14 mouse cellular contexts compared by ENCODE assay signal in genomic region chr19:48584938-48585560, GRCm38 (mm10).
DNase-seq lines count a peak whose midpoint lies in the region; ATAC-seq lines count a peak whose summit lies in the region.
"Had no signal": no experiment of that assay in that cellular context is flagged by ENCODE, and none has a peak within 500 bp of the region (broad histone marks: within the 10 kb centered on the region; RNA-seq: fewer than 3 reads in every experiment).

No protein-coding gene starts in this region.

- H3K9me3 ChIP-seq in forebrain, embryonic 14.5 days (replicated peaks; ENCODE audit: control insufficient read depth, low read length) = no peaks in the 10 kb centered on the region
- no peaks in the 10 kb centered on the region for H3K9me3 ChIP-seq in forebrain, embryonic 11.5 days (ENCODE audit: control insufficient read depth, low read length)
- H3K9me3 ChIP-seq in midbrain, embryonic 11.5 days (ENCODE audit: control insufficient read depth, low read length) = no peaks in the 10 kb centered on the region
- H3K9me3 ChIP-seq in midbrain, embryonic 10.5 days (replicated peaks) = no peaks in the 10 kb centered on the region
- H3K9me3 ChIP-seq: liver, embryonic 15.5 days had no signal

- H3K4me2 ChIP-seq in forebrain, embryonic 14.5 days (ENCODE audit: low read length) = no peak overlapping the region
- no peak overlapping the region for H3K4me2 ChIP-seq in forebrain, embryonic 11.5 days (ENCODE audit: low read depth, low read length, severe bottlenecking)
- no peak overlapping the region for H3K4me2 ChIP-seq in midbrain, embryonic 11.5 days
- H3K4me2 ChIP-seq: liver, embryonic 15.5 days had no signal

- WGBS in forebrain, embryonic 14.5 days = 81% methylated on average over 8 of the region's 8 CpGs
- WGBS in forebrain, embryonic 11.5 days = 86% methylated on average over 8 of the region's 8 CpGs
- 90% methylated on average over 8 of the region's 8 CpGs for WGBS in midbrain, embryonic 11.5 days
- 90% methylated on average over 8 of the region's 8 CpGs for WGBS in midbrain, embryonic 10.5 days

- H3K4me1 ChIP-seq in forebrain, embryonic 14.5 days (ENCODE audit: control insufficient read depth, insufficient read depth, low read length) = no peaks in the 10 kb centered on the region
- H3K4me1 ChIP-seq in forebrain, embryonic 11.5 days (replicated peaks; ENCODE audit: control insufficient read depth, insufficient read depth, low read length) = no peaks in the 10 kb centered on the region
- H3K4me1 ChIP-seq in midbrain, embryonic 11.5 days (ENCODE audit: control insufficient read depth, insufficient read depth, low read length) = no peaks in the 10 kb centered on the region
- no peaks in the 10 kb centered on the region for H3K4me1 ChIP-seq in midbrain, embryonic 10.5 days
- H3K4me1 ChIP-seq: liver, embryonic 15.5 days had no signal

- H3K27ac ChIP-seq in forebrain, embryonic 14.5 days (ENCODE audit: low read depth, low read length) = no peak overlapping the region
- H3K27ac ChIP-seq in forebrain, embryonic 11.5 days (ENCODE audit: low read depth, low read length) = no peak overlapping the region
- no peak overlapping the region for H3K27ac ChIP-seq in midbrain, embryonic 11.5 days (ENCODE audit: low read depth, low read length)
- no peak overlapping the region for H3K27ac ChIP-seq in midbrain, embryonic 10.5 days (replicated peaks)
- H3K27ac ChIP-seq: heart, adult 2 months; liver, embryonic 15.5 days had no signal

- H3K9ac ChIP-seq in forebrain, embryonic 14.5 days (ENCODE audit: low read length) = no peak overlapping the region
- H3K9ac ChIP-seq in forebrain, embryonic 11.5 days (ENCODE audit: low read length) = no peak overlapping the region
- H3K9ac ChIP-seq in midbrain, embryonic 11.5 days (ENCODE audit: low read length) = no peak overlapping the region
- H3K9ac ChIP-seq: liver, embryonic 15.5 days had no signal

- no peak overlapping the region for H3K4me3 ChIP-seq in forebrain, embryonic 14.5 days (ENCODE audit: low read depth, low read length)
- no peak overlapping the region for H3K4me3 ChIP-seq in forebrain, embryonic 11.5 days (ENCODE audit: low read depth, low read length)
- no peak overlapping the region for H3K4me3 ChIP-seq in midbrain, embryonic 11.5 days (ENCODE audit: low read depth, low read length)
- H3K4me3 ChIP-seq in midbrain, embryonic 10.5 days = no peak overlapping the region
- H3K4me3 ChIP-seq: heart, adult 2 months; liver, embryonic 15.5 days had no signal

- no peaks in the 10 kb centered on the region for H3K36me3 ChIP-seq in forebrain, embryonic 14.5 days (ENCODE audit: control insufficient read depth, insufficient read depth, low read length)
- H3K36me3 ChIP-seq in forebrain, embryonic 11.5 days (ENCODE audit: control insufficient read depth, insufficient read depth, low read length) = no peaks in the 10 kb centered on the region
- H3K36me3 ChIP-seq in midbrain, embryonic 11.5 days (ENCODE audit: control insufficient read depth, insufficient read depth, low read length) = no peaks in the 10 kb centered on the region
- H3K36me3 ChIP-seq in midbrain, embryonic 10.5 days = no peaks in the 10 kb centered on the region
- H3K36me3 ChIP-seq: liver, embryonic 15.5 days had no signal

- ATAC-seq in forebrain, embryonic 14.5 days = no peak
- ATAC-seq in forebrain, embryonic 11.5 days (replicated peaks; ENCODE audit: low FRiP score) = no peak
- no peak for ATAC-seq in midbrain, embryonic 11.5 days (ENCODE audit: low FRiP score)

- peak; percentile 32 for DNase-seq in forebrain, embryonic 14.5 days (ENCODE audit: low spot score)
- no peak for DNase-seq in forebrain, embryonic 11.5 days (ENCODE audit: low spot score)
- DNase-seq in midbrain, embryonic 11.5 days (ENCODE audit: low spot score, missing footprints) = peak; percentile 12
- DNase-seq in midbrain, embryonic 10.5 days (ENCODE audit: low spot score) = no peak
- peak; percentile 15 to 23 for DNase-seq in frontal cortex, postnatal 36 days (ENCODE audit: low spot score in 2 of 2)
- DNase-seq in right cerebral cortex, adult 2 months (ENCODE audit: low spot score in 2 of 2) = peak; percentile 10 to 24
- no peak for DNase-seq in adrenal gland, adult 8-10 months
- DNase-seq in urinary bladder, postnatal 14 days (ENCODE audit: low spot score) = no peak
- DNase-seq: cerebellum, adult 11-12 months; heart, adult 2 months; heart, postnatal 4 days; kidney, adult 9 months; thymus, postnatal 14 days had no signal

- no peaks in the 10 kb centered on the region for H3K27me3 ChIP-seq in forebrain, embryonic 14.5 days (replicated peaks; ENCODE audit: control insufficient read depth, insufficient read depth, low read length)
- no peaks in the 10 kb centered on the region for H3K27me3 ChIP-seq in forebrain, embryonic 11.5 days (ENCODE audit: control insufficient read depth, insufficient read depth, low read length)
- H3K27me3 ChIP-seq in midbrain, embryonic 11.5 days (ENCODE audit: control insufficient read depth, insufficient read depth, low read length) = no peaks in the 10 kb centered on the region
- no peaks in the 10 kb centered on the region for H3K27me3 ChIP-seq in midbrain, embryonic 10.5 days (ENCODE audit: low read depth, poor library complexity, severe bottlenecking)
- H3K27me3 ChIP-seq: liver, embryonic 15.5 days had no signal

Comparison
In these comparisons a context has a peak if more than half of its experiments do, and no peak if none do; other contexts are left out.
1. DNase-seq: peak in forebrain, embryonic 14.5 days (single experiment), midbrain, embryonic 11.5 days (single experiment), frontal cortex, postnatal 36 days (2 of 2) and right cerebral cortex, adult 2 months (2 of 2); none in forebrain, embryonic 11.5 days (single experiment), midbrain, embryonic 10.5 days (single experiment), adrenal gland, adult 8-10 months (single experiment) and urinary bladder, postnatal 14 days (single experiment).